Mouse (Mus musculus): ENCODE measurements around the gene Adgrg5. TPM values are rescaled to one million over a fixed set of nuclear protein-coding genes. Genes with fewer than 3 reads are reported as not detected.
A peak's percentile ranks its signal among the peaks of the same experiment; 100 is the strongest.

The Adgrg5 gene
- total RNA-seq, 2 experiments from 2014 or later = 0.58 to 1.2 TPM

GRCm38 (mm10) chr8:94964828-94965227 is 41.3 kb downstream of the Adgrg5 start:
- peak; percentile 74 for ATAC-seq (ENCODE audit: poor library complexity, severe bottlenecking)

GRCm38 (mm10) chr8:94966578-94966977 is 43.1 kb downstream of the Adgrg5 start:
- peak; percentile 74 for ATAC-seq (ENCODE audit: poor library complexity, severe bottlenecking)

- ATAC-seq (ENCODE audit: poor library complexity, severe bottlenecking) = peak; percentile 44
Observed at GRCm38 (mm10) chr8:94967071-94967470, 43.6 kb downstream of the Adgrg5 start.

GRCm38 (mm10) chr8:94967554-94967953 is 44.1 kb downstream of the Adgrg5 start:
- no peak for ATAC-seq (ENCODE audit: poor library complexity, severe bottlenecking)

GRCm38 (mm10) chr8:94973270-94973669 is 49.8 kb downstream of the Adgrg5 start:
- peak; percentile 30; the same call in 1 of the 2 replicates for ATAC-seq (ENCODE audit: poor library complexity, severe bottlenecking)

GRCm38 (mm10) chr8:94973786-94974185 is 50.3 kb downstream of the Adgrg5 start:
- no peak for ATAC-seq (ENCODE audit: poor library complexity, severe bottlenecking)

GRCm38 (mm10) chr8:94974467-94975165 is 51.1 kb downstream of the Adgrg5 start, which contains the start of gene Adgrg1:
Gene Adgrg1, plus strand, starts transcription at chr8:94974751.
- ATAC-seq (ENCODE audit: poor library complexity, severe bottlenecking) = no peak

GRCm38 (mm10) chr8:94976651-94977417 is 53.3 kb downstream of the Adgrg5 start:
- ATAC-seq (ENCODE audit: poor library complexity, severe bottlenecking) = peak; percentile 38

GRCm38 (mm10) chr8:94978131-94978530 is 54.6 kb downstream of the Adgrg5 start:
- no peak for ATAC-seq (ENCODE audit: poor library complexity, severe bottlenecking)

- peak; percentile 33; the same call in 1 of the 2 replicates for ATAC-seq (ENCODE audit: poor library complexity, severe bottlenecking)
Observed at GRCm38 (mm10) chr8:94978593-94979319, 55.3 kb downstream of the Adgrg5 start.

- ATAC-seq (ENCODE audit: poor library complexity, severe bottlenecking) = no peak
Observed at GRCm38 (mm10) chr8:94980176-94980575, 56.7 kb downstream of the Adgrg5 start.

- ATAC-seq (ENCODE audit: poor library complexity, severe bottlenecking) = no peak
Observed at GRCm38 (mm10) chr8:94980976-94981375, 57.5 kb downstream of the Adgrg5 start.

- no peak for ATAC-seq (ENCODE audit: poor library complexity, severe bottlenecking)
Observed at GRCm38 (mm10) chr8:94981848-94982247, 58.4 kb downstream of the Adgrg5 start.

GRCm38 (mm10) chr8:94983146-94983545 is 59.7 kb downstream of the Adgrg5 start:
- ATAC-seq (ENCODE audit: poor library complexity, severe bottlenecking) = no peak

GRCm38 (mm10) chr8:94983881-94984516 is 60.5 kb downstream of the Adgrg5 start:
- ATAC-seq (ENCODE audit: poor library complexity, severe bottlenecking) = peak; percentile 67

GRCm38 (mm10) chr8:94985023-94985422 is 61.5 kb downstream of the Adgrg5 start:
- peak; percentile 60 for ATAC-seq (ENCODE audit: poor library complexity, severe bottlenecking)

- no peak for ATAC-seq (ENCODE audit: poor library complexity, severe bottlenecking)
Observed at GRCm38 (mm10) chr8:94986676-94987075, 63.2 kb downstream of the Adgrg5 start.

GRCm38 (mm10) chr8:94987553-94987952 is 64.1 kb downstream of the Adgrg5 start:
- ATAC-seq (ENCODE audit: poor library complexity, severe bottlenecking) = no peak

- ATAC-seq (ENCODE audit: poor library complexity, severe bottlenecking) = no peak
Observed at GRCm38 (mm10) chr8:94988619-94989018, 65.1 kb downstream of the Adgrg5 start.

GRCm38 (mm10) chr8:94989711-94990110 is 66.2 kb downstream of the Adgrg5 start:
- no peak for ATAC-seq (ENCODE audit: poor library complexity, severe bottlenecking)
